Mouse (Mus musculus): ENCODE measurements around the gene Cpxm1.

The Cpxm1 gene

GRCm38 (mm10) chr2:130397186-130397985 lies at the start of gene Cpxm1:
Gene Cpxm1, minus strand, starts transcription at chr2:130397574.
- no peak for DNase-seq (ENCODE audit: low spot score)

- no peak for DNase-seq (ENCODE audit: low spot score)
Observed at GRCm38 (mm10) chr2:130442162-130442561, 44.8 kb upstream of the Cpxm1 start.

GRCm38 (mm10) chr2:130439840-130440480 lies 42.6 kb upstream of the Cpxm1 start:
- DNase-seq (ENCODE audit: low spot score) = no peak

- DNase-seq (ENCODE audit: low spot score) = no peak
Observed at GRCm38 (mm10) chr2:130438861-130439260, 41.5 kb upstream of the Cpxm1 start.

GRCm38 (mm10) chr2:130436769-130437168 lies 39.4 kb upstream of the Cpxm1 start:
- DNase-seq (ENCODE audit: low spot score) = no peak

- DNase-seq (ENCODE audit: low spot score) = no peak
Observed at GRCm38 (mm10) chr2:130433152-130433551, 35.8 kb upstream of the Cpxm1 start.

GRCm38 (mm10) chr2:130432157-130432556 lies 34.8 kb upstream of the Cpxm1 start:
- no peak for DNase-seq (ENCODE audit: low spot score)

GRCm38 (mm10) chr2:130430484-130430883 lies 33.1 kb upstream of the Cpxm1 start:
- DNase-seq (ENCODE audit: low spot score) = no peak

GRCm38 (mm10) chr2:130429851-130430250 lies 32.5 kb upstream of the Cpxm1 start:
- no peak for DNase-seq (ENCODE audit: low spot score)

- no peak for DNase-seq (ENCODE audit: low spot score)
Observed at GRCm38 (mm10) chr2:130425112-130425511, 27.7 kb upstream of the Cpxm1 start.

- DNase-seq (ENCODE audit: low spot score) = peak; percentile 89
Observed at GRCm38 (mm10) chr2:130424126-130424853, 26.9 kb upstream of the Cpxm1 start, which contains the start of the genes Vps16 and Pced1a. Gene Vps16, plus strand, starts transcription at chr2:130424339. Gene Pced1a, minus strand, starts transcription at chr2:130424701.

- peak; percentile 76 for DNase-seq (ENCODE audit: low spot score)
Observed at GRCm38 (mm10) chr2:130423397-130424125, 26.2 kb upstream of the Cpxm1 start.

GRCm38 (mm10) chr2:130421781-130422620 lies 24.6 kb upstream of the Cpxm1 start:
- DNase-seq (ENCODE audit: low spot score) = no peak

- DNase-seq (ENCODE audit: low spot score) = no peak
Observed at GRCm38 (mm10) chr2:130414094-130414856, 16.9 kb upstream of the Cpxm1 start.

GRCm38 (mm10) chr2:130412775-130413174 lies 15.4 kb upstream of the Cpxm1 start:
- DNase-seq (ENCODE audit: low spot score) = no peak

- DNase-seq (ENCODE audit: low spot score) = peak; percentile 63
Observed at GRCm38 (mm10) chr2:130411558-130412495, 14.5 kb upstream of the Cpxm1 start.

GRCm38 (mm10) chr2:130408194-130408593 lies 10.8 kb upstream of the Cpxm1 start:
- no peak for DNase-seq (ENCODE audit: low spot score)

GRCm38 (mm10) chr2:130406178-130406577 lies 8.8 kb upstream of the Cpxm1 start, which contains the start of gene Tmem239:
Gene Tmem239, plus strand, starts transcription at chr2:130406478.
- no peak for DNase-seq (ENCODE audit: low spot score)

- DNase-seq (ENCODE audit: low spot score) = no peak
Observed at GRCm38 (mm10) chr2:130404939-130405338, 7.6 kb upstream of the Cpxm1 start, which contains the start of the genes Gm28372 and 1700020A23Rik. Gene Gm28372, plus strand, starts transcription at chr2:130405239. Gene 1700020A23Rik, plus strand, starts transcription at chr2:130405259.

Measured in left cerebral cortex, adult 11 months (tissue).